Mouse (Mus musculus) ZHBTc4 (cell line): ENCODE results near the gene Rala.

Source experiments
- DNase-seq: peaks from one replicate; pipeline ENCODE4 v3.0.0-alpha.2; 2011; ENCODE audit warnings: low read depth, low spot score

The Rala gene

DNA sequence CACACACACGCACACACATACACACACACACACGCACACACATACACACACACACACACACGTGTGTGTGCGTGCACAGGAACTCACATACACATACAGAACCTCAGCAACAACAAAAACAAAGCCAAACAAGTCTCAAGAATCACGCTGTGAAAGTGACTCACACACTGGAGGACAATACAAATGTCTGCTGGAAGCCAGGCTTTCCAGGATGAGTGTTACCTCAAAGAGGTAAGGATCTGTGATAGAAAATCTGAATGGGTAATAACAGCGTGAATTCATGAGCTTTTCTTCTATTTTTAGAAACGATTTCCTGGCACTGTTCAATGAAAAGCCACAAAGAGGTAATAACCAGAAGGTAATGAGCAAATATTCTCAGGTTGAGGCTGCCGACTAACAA lies 59.8 kb downstream of the Rala start:
- DNase-seq: no peak

DNA sequence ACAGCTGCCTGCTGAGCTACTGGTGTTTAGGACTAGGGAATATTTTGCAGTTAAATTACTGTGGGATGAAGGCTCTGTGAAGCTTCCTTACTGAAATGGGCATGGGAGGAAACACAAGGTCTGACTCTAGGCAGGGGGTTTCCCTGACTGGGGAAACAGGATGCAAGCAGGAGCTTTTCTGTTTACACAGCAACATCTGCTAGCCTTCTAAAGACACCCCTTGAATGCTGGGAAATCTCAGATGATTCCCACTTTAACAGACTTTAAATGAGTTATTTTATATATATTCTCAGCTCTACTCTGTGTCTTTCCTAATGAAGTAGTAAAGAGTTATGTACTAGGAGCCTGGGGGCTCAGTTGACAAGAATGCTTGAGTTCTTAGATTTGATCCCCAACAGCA lies 65.0 kb downstream of the Rala start:
- no peak for DNase-seq

DNA sequence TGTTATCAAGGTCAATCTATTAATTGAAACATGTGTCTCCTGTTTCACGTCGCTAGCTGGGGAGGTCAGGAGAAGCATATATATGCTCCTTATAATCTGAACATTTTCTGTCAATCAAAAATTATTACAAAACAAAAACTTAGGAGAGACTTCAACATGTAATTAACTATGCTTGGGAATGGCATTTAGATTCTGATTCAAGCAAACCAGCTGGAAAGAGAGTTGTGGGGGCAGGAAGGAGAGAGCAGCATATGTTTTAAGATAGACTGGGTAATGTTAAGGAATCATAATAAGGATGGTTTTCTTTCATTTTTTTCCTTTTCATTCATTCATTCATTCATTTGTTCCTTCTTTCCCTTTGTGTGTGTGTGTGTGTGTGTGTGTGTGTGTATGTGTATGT lies 77.3 kb downstream of the Rala start:
- DNase-seq: no peak

DNA sequence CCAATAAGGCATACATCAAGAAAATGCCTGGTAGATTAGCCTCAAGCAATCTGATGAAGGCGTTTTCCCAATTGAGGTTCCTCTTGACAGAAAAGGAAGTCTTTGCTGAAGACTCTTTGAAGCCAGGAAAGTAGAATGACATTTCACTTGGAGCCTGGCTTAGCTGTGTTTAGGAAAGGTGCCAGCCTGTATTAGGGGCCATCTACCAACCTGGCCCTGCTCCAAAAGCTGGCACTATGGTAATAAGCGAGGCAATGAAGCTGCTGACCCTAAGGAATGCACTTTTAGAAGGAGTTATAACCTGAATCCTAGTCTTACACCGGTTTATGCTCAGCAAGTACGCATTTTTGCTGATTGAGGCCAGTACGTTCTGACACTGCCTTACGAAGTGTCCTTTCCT lies 83.5 kb downstream of the Rala start:
- DNase-seq: no peak

DNA sequence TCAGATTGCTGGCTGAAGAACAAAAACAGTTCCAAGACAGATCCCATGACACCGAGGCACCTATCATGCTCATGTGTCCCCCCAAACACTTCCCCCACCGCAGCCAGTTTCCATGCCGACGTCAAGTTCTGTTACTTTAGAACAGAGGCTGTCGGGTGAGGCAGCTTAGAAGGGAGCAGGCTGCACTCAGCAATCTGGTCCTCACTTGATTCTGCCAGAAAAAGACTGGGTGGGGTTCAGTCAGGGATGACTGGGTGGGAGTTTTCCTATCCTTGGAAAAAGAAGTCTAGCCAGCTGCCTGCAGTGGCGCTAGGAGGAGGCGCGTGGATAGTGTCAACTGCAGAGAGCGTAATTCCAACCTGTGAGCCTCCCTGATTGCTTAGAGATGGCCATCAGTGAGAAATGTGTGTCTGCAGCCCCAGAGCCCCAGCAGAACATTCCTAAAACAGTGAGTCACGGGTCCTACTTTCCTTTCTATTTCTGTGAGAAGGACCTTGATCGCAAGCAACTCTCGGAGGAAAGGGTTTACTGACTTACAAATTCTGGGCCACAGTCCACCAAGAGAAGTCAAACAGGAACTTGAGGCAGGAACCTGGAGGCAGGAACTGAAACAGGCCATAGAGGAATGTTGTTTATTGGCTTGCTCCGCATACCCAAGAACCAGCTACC lies 84.5 kb downstream of the Rala start:
- DNase-seq: peak; percentile 61

DNA sequence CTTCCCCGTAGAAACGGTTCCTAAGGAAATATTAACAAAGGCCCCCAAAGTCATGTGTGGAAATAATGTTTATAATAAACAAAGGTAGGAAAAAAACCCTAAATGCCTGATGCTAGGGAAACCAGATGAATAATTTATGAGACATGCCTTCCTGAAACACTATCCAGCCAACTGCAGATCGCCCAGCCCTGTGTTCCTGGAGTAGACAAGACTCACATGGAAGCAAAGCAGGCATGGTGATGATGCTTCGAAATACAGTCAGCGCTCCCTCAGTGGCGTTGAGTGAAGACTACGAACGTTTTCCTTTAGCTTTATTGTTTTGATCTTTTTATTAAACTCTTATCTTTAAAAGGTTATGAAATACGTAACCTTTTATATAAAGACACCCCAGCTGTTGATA lies 87.0 kb downstream of the Rala start:
- DNase-seq: no peak

DNA sequence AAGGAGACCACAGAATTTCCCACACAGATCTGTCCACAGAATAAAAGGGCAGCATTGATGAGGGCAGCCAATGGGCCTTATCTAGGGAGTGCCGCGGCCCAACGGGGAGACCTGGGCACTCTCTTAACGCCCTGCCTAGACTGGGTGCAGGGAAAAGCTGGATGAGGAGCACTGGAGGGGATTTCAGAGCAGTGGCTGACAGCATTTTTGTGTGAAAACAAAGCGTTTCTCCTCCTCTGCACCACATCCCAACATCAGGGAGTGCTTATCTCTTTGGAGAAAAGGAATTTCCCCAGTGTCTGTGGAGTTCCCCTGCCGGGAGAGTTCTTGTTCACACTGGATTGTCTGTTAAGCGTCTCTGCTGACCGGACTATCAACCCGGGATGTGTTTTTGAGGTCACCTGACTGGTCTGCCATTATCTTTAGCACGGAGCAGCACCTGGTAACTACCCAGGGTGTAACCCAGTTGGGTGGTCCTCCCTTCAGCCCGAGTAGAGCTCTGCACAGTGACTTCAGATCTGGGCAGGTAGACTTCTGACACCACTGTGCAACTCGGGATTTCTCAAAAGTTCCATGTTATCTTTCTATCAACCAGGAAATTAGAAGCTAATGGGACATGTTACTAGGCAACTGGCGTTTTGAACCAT lies 88.4 kb downstream of the Rala start:
- DNase-seq: peak; percentile 68

DNA sequence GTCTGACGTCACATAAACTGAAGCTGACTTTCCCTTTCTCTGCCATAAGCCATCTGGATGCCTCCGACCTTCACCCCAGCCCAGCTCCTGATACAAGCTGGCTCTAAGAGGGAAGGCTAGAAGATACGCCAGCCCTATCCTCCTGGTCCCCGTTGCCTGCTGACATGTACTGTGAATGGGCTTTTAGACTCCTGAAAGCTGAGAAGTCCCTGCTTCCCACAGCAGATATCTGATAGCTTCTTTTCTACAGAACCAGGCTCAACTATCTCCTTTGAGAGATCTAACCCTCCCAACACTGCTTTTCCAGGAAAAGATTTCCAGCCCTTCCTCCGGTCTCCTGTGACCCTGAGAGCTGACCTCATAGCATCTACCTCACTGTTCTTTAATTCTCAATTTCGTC lies 89.3 kb downstream of the Rala start:
- no peak for DNase-seq

DNA sequence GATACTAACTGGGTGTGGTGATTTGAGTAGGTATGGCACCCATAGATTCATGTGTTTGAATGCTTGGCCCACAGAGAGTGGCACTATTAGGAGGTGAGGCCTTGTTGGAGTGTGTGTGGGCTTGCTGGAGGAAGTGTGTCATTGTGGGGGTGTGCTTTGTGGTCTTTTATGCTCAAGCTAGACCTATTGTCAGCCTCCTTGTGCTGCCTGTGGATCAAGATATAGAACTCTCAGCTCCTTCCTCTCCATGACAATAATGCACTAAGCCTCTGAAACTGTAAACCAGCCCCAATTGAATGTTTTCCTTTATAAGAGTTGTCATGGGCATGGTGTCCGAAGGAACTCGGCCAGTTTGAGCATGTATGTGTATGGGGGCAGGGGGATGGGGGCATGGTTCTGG lies 100.7 kb downstream of the Rala start:
- DNase-seq: peak; percentile 35

DNA sequence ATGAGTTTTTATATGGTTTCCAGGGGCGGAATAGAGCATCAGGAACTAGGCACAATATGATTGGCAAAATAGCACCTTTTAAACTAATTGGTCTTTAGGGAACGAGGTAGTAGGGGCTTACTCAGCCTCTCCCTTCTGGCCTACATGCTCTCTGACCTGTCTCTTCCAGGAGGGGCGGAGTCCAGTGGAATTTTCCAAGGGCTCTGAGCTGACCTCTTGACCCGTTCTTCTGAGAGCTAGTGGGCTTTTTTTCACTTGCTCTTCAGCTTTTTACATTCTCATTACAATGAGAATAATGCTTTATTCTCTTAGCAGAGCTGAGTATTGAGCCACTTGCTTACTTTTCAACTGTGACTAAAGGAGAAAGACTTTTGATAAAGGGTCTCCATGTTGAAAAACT lies 101.3 kb downstream of the Rala start:
- DNase-seq: peak; percentile 26

DNA sequence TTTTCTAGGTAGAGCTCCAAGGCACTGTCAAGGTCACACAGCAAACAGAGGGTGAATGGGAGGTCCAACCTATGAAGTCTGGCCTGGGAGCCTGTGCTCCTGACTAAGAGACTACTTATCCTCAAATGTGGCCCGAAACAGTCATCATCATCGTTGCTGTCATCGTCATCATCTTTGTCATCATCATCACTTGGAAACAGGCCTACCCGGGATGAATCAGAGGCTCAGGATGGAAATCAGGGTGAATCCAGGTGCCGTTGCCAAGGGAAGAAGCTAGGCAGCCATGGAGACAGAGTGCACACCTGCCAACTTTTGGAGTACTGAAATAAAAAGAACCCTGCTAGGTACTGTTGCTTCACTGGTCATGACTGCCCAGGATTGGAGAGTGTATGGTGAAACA lies 104.9 kb downstream of the Rala start:
- DNase-seq: no peak

DNA sequence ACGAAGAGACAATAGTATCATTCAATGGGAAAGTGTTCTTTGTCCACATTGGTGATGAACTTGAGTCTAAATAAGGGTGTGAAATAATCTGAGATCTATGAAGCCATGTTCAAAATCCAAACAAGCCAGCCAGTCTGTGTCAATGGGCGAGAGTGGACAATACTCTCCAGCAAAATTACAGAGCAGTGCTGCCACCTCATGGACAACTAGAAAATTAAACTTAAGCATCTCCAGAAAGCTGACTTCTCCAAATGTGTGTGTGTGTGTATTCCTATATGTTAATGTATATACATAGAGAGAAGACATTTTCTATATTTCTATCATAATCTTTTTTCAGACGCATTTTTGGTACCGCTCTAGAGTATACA lies 105.6 kb downstream of the Rala start:
- peak; percentile 78 for DNase-seq

DNA sequence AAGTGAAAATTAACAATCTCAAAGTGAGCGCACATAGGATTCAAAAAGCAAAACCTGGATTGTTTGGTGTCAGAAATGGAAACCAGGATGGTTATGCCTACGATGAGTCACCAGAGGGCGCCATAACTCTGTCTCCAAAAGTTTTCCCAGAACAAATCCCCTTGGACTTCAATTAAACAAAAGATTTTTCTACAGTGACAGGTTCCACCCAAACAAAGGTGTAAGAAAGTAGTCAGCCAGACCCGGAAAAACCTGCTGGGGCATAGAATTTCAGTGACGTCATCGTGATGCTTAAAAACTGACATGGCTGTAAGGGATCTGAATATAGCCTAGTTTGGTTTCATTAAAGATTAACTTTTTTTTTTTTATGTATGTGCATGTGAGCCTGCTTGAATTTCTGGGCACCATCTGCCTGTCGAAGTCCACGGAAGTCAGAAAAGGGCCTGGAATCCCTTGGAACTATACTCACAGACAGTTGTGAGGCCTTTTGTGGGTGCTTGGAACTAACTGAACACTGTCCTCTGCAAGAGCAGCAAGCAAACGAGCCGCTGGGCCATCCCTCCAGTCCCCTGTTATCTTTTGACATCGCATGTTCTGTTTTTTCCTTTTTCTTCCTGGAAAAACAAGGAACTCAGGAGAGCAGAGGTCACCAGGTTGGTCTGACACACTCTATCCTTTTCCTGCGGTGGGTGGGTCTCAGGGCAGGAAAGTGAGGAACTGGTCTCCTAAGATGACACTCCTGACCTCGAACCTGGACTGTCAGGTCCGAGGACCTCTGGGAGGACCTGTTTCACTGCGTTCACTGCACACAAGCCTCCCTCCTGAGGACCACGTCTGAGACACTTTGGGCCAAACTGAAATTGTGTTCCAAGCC lies 106.2 kb downstream of the Rala start:
- DNase-seq: peak; percentile 75

DNA sequence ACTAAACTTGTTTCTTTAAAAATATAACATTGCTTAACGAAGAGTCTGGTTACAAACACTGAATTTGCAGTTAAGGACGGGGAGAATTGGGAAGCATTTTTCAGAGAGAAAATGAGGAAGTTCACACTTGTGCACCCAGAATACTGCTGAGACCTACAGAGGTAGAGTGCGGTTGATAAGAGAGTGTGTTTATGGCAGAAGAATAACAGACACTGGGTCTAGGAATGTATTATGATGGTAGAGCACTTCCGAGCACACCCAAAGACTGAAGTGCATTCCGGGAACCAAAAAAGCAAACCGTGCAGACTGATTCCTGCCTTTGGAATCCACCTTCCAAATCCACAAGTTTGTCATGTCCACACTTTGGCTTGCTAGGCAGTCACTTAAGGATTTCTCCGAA lies 107.2 kb downstream of the Rala start:
- no peak for DNase-seq

DNA sequence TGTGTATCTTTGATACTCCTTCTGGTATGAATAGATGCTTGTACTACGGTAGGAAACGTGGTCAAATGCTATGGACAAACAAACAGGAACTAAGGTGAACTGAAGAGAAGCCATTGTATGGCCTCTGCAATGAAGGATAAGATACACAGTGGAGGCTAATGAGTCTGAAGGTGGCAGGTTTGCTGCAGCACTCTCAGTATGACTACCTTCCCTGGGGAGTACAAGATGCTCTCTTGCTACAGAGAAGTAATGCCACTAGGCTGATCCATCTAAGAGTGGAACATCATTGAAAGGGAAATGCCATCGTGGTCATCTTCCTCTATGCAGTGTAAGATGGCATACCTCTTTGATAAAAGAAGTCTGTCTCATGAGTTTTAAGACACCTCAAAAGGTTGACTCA lies 111.1 kb downstream of the Rala start:
- no peak for DNase-seq
